Mouse (Mus musculus) ZHBTc4 (cell line): ENCODE data around the gene Vmn2r29.
"Not testable (repeated sequence)": the region's sequence is repeated elsewhere in the genome, so short reads cannot be mapped to it uniquely, and the experiment has no call there.

ENCODE experiments used
- DNase-seq: peaks from one replicate; pipeline ENCODE4 v3.0.0-alpha.2; 2011; ENCODE audit warnings: low read depth, low spot score

Gene Vmn2r29

GRCm38 (mm10) chr7:7247228-7247627 is at the start of gene Vmn2r29:
TSS of gene Vmn2r29 (minus strand) at chr7:7247328.
- DNase-seq = not testable (repeated sequence)

- DNase-seq = peak; percentile 77
These were observed 48.5 kb upstream of the Vmn2r29 start for GRCm38 (mm10) chr7:7295595-7295994.

- DNase-seq = no peak
These were observed 34.3 kb upstream of the Vmn2r29 start for GRCm38 (mm10) chr7:7281383-7281782.

GRCm38 (mm10) chr7:7277966-7278567 is 30.9 kb upstream of the Vmn2r29 start, which contains the start of gene Gm45844:
TSS of gene Gm45844 (minus strand) at chr7:7278289.
- DNase-seq = peak; percentile 78

- peak; percentile 49 for DNase-seq
These were observed 30.4 kb upstream of the Vmn2r29 start for GRCm38 (mm10) chr7:7277556-7277955.

- peak; percentile 42 for DNase-seq
These were observed 37.6 kb downstream of the Vmn2r29 start, which contains the start of gene Zfp772 for GRCm38 (mm10) chr7:7209313-7210151. TSS of gene Zfp772 (minus strand) at chr7:7209998.

GRCm38 (mm10) chr7:7188191-7188942 is 58.8 kb downstream of the Vmn2r29 start:
- peak; percentile 85 for DNase-seq

GRCm38 (mm10) chr7:7187417-7188190 is 59.5 kb downstream of the Vmn2r29 start:
- DNase-seq = no peak

GRCm38 (mm10) chr7:7185897-7186296 is 61.2 kb downstream of the Vmn2r29 start:
- DNase-seq = no peak
